Mouse (Mus musculus) brain, adult 2 months (tissue): ENCODE measurements around the gene Maf.

Experiments used
- DNase-seq: peaks from one replicate; pipeline ENCODE4 v3.0.0; 2011; ENCODE audit warnings: low read depth, low spot score

Gene Maf

DNA sequence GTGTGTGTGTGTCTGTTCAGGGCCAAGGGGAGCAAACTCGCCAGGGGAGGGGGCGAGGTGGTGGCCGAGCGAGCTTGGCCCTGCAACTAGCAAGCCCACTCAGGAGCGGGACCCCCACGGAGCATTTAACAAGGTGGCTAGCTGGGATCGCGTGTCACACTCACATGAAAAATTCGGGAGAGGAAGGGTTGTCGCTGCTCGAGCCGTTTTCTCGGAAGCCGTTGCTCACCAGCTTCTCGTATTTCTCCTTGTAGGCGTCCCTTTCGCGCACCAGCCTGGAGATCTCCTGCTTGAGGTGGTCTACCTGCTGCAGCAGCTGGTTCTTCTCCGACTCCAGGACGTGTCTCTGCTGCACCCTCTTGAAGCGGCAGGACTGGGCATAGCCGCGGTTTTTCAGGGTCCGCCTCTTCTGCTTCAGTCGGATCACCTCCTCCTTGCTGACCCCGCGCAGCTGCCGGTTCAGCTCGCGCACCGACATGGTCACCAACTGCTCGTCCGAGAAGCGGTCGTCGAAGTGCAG, 1.9 kb downstream of the Maf start:
- DNase-seq, result peak; percentile 81

GRCm38 (mm10) chr8:115703056-115703455, 4.5 kb downstream of the Maf start:
- no peak for DNase-seq

DNA sequence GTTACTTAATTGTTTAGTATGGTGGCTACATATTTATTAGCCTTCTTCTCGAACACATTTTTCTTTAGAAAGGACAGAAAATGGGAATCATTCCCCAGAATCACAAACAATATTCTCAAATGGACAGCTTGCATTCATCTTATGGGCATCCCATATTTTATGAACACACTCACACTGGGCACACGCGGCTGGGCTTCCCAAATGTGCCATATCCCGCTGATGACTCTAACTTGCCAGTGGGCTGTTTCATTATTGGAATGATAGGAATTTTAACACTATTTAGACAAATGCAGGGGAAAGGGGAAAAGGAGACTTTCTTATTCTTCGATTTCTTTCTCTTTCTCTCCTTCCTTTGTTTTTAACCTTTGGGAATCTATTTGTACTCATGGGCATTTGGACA, 6.6 kb downstream of the Maf start:
- no peak for DNase-seq

GRCm38 (mm10) chr8:115699151-115699550, 8.4 kb downstream of the Maf start:
- no peak for DNase-seq

- DNase-seq, result no peak
Observed at GRCm38 (mm10) chr8:115697410-115697809, 10.2 kb downstream of the Maf start.

- DNase-seq, result peak; percentile 27
Observed at GRCm38 (mm10) chr8:115696661-115697060, 10.9 kb downstream of the Maf start.

GRCm38 (mm10) chr8:115687349-115687748, 20.2 kb downstream of the Maf start:
- no peak for DNase-seq

- no peak for DNase-seq
Observed at GRCm38 (mm10) chr8:115683309-115683708, 24.3 kb downstream of the Maf start.

DNA sequence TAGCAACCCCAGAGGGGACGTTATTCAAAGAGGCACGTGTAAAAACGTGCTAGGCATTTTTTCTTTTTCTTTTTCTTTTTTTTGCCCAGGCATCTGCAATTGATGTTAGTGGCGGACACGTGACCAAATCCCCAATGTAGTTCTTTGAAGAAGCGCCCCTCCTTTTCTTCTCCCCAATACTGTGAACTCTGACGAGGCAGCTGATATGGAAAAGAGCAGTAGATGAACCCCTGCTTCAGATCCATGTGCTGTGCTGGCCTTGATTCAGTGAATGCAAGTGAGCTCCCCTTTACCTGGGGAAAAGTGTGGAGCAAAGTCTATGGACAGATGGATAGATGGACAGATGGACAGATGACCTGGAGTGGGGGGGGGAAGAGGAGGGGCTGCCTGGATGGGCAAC, 28.1 kb downstream of the Maf start:
- DNase-seq, result no peak

DNA sequence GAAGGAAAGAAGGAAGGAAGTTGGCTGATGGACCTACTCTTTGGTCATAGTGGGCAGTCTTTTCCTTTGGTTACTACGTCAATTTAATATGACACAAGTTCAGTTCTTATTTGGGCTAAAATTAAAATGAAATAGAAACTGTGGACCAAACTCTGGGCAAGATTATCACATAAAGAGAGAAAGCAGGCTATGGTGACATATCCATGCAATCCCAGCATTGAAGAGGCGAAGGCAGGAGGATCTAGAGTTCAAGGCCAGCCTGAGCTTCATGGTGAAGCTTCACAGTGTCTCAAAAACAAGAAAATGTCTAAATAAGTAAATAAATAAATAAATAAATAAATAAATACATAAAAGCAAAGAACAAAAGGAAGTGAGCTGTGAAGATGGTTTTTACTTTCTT, 42.7 kb downstream of the Maf start:
- no peak for DNase-seq

DNA sequence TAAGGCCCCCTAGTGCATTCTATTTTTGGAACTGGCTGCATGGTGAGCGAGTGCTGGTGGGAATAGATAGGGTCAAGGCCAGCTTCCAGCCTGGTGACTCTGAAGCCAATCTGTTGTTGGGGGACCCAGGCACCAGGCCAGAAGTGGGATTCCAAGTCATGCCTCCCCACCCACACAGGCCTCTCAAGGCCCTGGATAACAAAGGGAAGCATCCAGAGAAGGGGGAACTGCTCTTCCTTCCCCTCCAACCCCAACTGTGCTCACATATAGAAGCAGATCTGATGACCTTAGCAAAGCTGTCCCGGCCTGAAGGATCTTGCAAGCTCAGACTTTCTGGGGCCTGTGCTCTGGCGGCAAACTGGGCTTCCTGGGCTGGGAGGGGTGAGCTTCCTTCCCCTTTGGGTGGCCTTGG, 57.5 kb downstream of the Maf start:
- peak; percentile 67 for DNase-seq

- DNase-seq, result peak; percentile 78
Observed at GRCm38 (mm10) chr8:115645139-115645538, 62.5 kb downstream of the Maf start.

DNA sequence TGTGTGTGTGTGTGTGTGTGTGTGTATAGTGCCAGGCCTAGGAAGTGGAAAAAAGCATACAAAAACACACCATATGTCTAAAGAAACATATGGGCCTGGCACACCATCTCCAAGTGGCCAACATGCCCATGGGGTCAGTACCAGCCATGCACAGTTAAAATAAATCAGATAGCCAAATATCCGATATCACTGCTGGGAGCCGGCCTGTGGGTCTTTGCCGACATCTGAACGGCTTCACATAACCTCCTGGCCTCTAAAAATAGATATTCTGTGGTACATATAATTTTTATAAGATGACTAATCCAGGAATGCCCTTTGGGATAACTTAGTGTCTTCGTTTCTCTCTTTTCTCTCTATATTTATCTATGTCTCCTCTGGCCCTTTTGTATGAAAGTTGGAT, 65.7 kb downstream of the Maf start:
- DNase-seq, result no peak

GRCm38 (mm10) chr8:115639951-115640350, 67.6 kb downstream of the Maf start:
- no peak for DNase-seq

- no peak for DNase-seq
Observed at GRCm38 (mm10) chr8:115636751-115637150, 70.8 kb downstream of the Maf start.
